Mouse (Mus musculus) heart, postnatal 14 days (tissue): ENCODE measurements around the gene Chn1. TPM values are rescaled to one million over a fixed set of nuclear protein-coding genes. Genes with fewer than 3 reads are reported as not detected.
"Not testable (repeated sequence)": the region's sequence is repeated elsewhere in the genome, so short reads cannot be mapped to it uniquely, and the experiment has no call there.

Experiments used
- DNase-seq, 2 experiments: peaks; one replicate each; pipeline ENCODE4 v3.0.0; 2021 to 2022
- intact Hi-C: fragments of 180-260 bp; cut with DNase I; formaldehyde crosslinking; loops from one replicate; pipeline ENCODE4 v1.15.1; 2025
- long read RNA-seq, 2 experiments: library from polyadenylated mRNA; stranded (forward); transcript quantifications; one replicate each; pipeline ENCODE4 v2.0.0; 2021
- total RNA-seq, 2 experiments: library from RNA; stranded (reverse); gene quantifications; 2 replicates each; pipeline ENCODE4 v1.2.3; 2021

The Chn1 gene
- total RNA-seq: 10 to 100 TPM; 45.6 to 53.6 TPM
- long read RNA-seq, experiment 1, full-length matches to known transcripts: 37 of 58 reads
- long read RNA-seq, experiment 1, partial matches to known transcripts: 1 of 58 reads
- long read RNA-seq, experiment 1, other reads (novel, unspliced or antisense): 20 of 58 reads
- long read RNA-seq, experiment 2, full-length matches to known transcripts: 40 of 62 reads
- long read RNA-seq, experiment 2, partial matches to known transcripts: 2 of 62 reads
- long read RNA-seq, experiment 2, other reads (novel, unspliced or antisense): 20 of 62 reads

DNA sequence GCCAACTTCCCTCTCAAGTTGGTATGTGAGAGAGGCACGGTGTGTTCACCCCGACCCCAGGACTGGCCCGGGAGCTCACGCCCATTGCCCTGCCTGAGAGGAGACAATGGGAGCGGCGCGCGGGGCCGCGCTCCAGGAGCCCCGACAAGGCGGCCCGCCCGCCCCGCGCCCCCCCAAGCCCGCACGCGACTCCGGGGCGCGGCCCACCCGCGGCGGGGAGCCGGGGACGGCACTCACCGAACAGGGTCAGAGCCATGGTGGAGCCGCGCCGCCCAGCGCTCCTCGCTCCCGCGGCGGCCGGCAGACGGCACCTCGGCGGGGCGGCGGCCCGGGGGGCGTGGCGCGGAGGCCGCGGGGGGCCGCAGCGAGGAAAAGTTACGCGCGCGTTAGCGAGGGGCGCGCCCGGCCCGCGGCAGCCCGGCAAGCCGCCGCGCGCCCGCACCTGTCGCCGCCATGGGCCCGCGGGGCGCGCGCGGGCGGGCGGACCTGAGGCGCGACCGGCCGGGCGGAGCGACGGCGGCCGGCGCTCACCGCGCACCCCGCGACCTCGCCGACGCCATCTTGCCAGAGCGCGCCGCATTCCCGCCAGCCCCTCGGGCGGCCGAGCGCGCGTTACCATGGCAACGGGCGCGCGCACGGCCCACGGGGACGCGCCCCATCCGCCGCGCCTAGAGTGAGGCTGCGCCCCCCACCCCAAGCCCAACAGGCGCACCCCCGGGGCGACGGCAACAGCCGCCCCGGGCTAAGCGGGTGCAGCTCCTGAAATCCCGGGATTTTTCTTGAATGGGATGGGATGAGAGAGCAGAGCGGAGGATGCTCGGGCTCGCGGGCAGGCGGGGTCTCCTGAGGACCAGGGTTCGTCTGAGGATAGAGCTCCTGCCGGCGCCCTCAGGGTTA is at the start of gene Chn1:
TSS of gene Chn1 (minus strand) at position 561 of the 897 bp plus-strand sequence.
- DNase-seq: peak; percentile 82 to 84
- intact Hi-C loops: no loop called here

DNA sequence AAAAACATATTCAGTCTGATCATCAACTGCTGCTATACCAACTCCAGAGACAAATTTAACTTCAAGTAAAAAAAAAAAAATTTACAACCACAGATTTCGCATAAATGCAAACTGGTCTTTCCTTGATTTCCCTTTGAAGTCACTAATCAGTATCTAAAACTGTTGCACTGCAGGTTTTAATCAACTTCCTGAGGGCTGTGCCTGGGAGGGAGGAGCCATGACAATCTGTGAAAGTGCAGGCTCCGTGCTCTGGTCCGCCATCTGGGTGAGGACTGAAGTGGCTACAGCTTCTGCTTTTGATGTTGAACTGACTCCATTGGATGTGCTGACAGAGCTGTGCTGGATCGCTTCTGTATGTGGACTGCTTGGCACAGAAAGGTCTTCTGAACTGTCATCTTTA is 43.6 kb upstream of the Chn1 start:
- intact Hi-C loops: no loop called here

DNA sequence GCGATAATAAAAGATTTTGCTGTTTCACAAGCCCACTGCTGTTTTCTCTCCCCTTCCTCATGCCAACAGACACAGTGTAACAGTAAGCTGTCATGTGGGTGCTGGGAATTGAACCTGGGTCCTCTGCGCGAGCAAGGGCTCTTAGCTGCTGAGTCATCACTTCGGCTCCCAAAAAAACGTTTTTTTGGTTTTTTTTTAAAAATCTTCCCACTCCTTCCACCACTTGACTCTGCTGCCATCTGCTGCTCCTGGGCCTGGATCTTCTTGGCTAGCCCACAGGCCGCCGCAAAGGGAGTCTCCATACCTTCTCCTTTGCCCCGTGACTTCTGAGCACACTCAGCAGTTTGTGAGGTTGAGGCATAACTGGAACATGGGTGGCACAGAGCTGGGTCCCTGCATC is 32.5 kb upstream of the Chn1 start:
- intact Hi-C loops: no loop called here

More for the DNA sequence above, 43.6 kb upstream of the Chn1 start:
- DNase-seq: no peak

DNA sequence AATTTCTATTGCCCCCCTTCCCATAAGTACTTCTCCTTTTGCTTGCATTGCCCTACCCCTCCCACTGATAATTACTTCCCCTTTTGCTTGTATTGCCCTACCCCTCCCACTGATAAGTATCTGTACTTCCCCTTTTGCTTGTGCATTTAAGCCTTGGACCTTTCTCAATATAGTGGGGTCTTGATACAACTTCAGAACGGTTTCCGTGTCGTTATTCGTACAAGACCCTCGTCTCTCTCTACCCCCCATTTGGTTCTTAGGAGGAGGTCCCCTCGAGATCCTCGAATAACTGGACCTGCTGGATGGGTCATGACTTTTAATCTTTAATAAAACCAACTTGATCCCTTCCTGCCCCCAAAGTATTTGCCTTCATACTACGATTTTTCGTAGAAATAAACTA is 25.0 kb upstream of the Chn1 start:
- intact Hi-C loops, DNase-seq: not testable (repeated sequence)

More for the DNA sequence above, 32.5 kb upstream of the Chn1 start:
- no peak for DNase-seq

DNA sequence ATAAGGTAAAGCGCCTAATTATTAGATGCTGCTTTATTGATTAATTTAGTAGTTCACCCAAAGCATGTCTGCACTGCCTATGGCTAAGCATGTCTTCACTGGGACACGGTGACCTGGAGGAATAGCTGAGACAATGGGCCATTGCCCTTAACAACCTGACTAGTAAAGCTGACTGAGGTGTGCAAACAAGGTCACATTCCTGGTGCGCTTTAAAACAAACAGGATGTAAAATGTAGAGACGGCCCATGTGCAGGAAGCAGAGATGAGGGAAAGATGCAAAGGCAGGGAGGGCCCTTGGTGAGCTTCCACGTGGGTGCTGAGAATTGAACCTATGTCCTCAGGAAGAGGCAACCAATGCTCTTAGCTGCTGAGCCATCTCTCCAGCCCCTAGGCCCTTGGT is 23.6 kb upstream of the Chn1 start:
- intact Hi-C loops: no loop called here
- no peak for DNase-seq

DNA sequence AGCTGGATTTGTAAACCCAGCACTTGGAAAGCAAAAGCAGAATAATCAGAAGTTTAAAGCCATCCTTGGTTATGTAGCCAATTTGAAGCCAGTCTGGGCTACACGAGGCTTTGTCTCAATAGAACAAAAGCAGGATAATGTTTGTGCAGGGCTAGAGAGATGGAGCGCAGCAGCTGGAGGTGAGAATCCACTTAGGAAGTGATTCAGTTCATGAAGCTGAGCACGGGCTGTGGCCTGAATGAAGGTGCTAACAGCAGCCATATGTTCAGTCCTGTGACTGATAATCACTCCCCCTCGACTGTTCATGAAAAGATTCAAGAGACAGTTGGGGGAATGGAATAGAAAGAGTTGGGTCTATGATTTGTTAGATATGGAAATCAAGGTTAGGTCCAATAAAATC is 23.0 kb upstream of the Chn1 start:
- intact Hi-C loops: no loop called here
- no peak for DNase-seq

DNA sequence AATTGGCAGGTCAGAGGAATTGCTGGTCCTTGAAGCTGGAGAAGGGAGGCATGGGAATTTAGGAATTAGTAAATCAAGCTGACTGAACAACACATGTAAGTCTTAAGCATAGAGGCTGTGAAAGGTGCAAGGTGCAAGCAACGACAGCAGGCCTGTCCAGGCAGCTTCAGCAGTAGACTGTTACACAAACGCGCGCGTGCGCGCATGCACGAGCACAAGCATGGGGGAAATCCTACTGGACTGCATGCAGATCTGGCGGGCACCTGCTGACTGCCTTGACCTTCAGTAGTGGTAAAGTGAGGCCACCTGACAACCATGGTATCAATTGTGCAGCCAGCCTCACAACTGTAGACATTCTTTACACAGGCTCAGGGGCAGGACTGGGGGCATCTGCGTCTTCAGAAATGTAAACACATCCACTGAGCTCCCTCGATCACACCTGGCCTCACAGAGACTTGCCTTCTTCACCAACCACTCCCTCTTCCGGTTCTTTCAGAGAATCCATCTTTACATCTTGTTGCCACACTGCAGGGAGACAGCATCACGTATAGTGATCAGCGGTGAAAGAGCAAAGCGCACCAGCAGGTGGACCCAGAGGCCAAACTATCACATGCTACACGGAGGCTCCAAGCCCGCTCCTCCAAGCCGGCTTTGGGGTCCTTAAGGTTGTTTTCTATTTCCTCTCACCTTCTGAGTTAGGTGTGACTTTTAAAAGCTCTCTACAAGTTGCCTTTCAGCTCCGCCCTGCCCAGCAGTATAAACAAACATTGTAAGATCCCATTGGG is 16.9 kb upstream of the Chn1 start:
- DNase-seq: peak; percentile 16 to 21
- intact Hi-C loops: no loop called here

DNA sequence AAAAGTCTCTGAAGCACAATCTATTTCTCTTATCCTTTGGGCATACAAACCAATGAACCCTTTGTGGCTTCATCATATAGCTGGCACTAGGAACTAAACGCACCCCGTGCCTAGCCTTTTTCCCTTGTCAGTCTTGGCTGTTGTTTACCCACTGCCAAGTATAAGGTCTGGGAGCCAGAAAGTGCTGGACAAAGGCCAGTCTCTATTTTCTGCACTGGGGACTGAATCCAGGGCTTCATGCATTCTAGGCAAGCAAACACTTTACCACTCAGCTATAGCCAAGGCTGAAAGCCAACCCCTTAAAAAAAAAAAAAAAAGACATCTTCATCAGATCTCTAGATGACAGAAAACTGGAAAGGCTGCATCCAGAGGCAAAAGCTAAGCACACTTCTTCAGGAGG is 15.2 kb upstream of the Chn1 start:
- DNase-seq: peak; percentile 23 to 62
- intact Hi-C loops: no loop called here

DNA sequence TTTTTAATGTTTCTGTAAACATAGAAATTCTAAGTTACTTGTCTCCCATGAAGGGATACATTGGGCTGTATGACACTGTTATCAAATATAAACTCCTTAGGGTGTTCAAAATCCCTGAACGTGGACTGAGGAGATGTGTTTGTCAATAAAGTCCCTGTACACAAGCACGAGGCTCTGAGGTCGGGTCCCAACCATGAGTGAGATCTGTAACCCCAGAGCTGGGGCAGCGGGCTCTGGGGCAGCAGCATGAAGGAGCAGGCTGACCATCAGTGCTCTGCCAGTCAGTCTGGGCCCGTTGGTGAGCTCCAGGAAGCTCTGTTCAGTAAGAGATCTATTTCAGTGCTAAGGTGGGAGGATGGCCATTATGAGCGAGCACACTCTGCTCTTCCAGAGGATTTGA is 13.2 kb upstream of the Chn1 start:
- intact Hi-C loops: no loop called here
- DNase-seq: no peak

DNA sequence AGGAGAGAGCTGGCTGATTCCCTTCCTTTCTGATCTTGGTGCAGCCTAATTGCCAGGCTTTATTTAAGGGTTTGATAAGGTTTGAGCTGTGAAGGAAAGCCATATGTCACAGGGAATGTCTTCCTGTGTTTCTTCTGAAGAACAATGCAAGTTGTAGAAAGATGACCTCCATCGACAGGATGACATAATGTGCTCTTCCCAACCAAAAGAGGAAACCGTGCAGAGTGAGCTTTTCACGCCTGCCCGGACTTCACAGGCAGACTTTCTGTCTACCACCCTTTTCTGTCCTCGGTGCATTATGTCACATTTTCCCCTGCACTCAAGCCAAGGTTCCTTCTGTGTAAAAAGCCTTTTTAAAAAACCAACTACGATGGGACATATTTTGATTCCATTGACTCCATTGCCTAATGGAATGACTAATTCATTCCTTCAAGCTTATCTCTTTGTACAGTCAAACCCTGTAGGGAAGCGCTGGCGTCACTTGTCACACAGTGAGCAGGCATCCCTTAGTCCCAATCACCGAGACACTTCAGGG is 7.3 kb upstream of the Chn1 start:
- intact Hi-C loops: no loop called here
- peak; percentile 11 to 32 for DNase-seq

DNA sequence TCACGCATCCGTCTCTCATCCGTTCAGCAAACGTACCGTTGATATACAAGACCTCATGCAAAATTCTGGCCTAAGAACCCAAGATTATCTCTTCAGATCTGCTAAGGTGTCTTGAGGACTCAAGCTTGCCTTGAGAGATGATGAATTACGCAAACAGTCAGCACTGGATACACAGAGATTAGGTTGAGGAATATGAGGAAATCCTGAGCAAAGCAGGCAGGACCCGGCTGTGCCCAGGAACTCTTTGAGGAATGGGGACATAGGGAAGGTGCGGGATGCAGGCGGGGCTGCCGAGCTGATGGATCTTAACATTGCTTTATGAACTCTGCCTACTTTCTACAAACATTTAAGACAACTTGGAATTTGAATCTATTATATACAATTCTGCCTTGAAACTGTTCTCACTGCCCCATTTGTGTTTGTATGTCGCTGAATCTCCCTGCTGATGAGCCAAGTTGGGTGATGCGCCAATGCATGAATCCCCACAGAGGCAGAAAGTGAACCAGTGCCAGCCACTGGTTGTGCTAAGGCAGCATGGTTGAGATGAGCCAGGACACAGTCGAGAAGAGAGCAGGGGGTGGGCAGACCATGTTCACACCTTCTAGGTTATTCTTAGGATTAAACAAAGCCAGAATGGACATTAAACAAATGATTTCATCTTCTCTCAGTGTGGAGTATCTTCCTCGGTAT is 5.3 kb upstream of the Chn1 start:
- DNase-seq: no peak
- intact Hi-C loops: no loop called here

DNA sequence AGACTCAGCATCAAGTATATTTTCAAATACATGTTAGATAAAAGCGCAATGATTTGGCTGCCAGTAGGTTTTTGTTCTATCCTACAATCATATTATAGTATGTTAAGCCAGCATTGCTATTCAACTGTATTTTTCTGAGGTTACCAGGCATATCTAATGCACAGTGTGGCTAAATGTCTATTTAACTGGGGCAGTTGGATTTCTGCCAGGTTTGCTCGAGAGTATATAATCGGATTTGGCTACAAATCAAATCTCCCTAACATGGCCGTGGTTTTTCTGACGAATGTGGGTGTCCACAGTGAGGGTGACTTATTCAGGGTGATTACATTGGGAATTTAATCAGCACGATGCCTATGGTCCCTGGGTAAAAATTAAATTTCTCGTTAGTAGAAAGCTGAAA is 4.7 kb upstream of the Chn1 start:
- DNase-seq: no peak
- intact Hi-C loops: no loop called here

DNA sequence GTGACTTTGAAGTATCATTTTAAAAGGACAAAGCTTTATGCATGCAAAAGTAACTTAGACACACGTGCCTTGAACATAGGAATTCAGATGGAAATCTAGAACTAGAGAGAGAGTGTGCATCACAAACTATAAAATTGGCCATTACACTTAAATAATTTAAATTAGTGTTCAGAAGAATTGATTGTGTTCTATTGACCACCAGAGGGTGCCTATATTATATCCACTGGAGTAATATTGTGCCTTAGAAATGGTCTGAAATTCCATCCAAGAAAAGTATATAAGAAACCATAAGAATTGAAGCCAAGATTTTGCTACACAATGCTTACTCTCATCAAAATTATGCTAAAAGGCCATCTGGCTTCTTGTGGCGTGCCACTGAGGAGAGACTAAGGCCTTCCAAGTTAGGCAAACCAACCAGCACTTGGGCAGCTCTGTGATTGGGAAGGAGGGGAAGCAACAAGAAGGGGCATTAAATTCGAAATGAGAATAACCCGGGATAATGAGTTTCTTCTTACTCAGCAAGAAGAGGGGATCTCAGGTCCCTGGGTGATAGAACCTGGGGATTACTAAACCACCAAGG is 4.0 kb upstream of the Chn1 start:
- no peak for DNase-seq
- intact Hi-C loops: no loop called here

DNA sequence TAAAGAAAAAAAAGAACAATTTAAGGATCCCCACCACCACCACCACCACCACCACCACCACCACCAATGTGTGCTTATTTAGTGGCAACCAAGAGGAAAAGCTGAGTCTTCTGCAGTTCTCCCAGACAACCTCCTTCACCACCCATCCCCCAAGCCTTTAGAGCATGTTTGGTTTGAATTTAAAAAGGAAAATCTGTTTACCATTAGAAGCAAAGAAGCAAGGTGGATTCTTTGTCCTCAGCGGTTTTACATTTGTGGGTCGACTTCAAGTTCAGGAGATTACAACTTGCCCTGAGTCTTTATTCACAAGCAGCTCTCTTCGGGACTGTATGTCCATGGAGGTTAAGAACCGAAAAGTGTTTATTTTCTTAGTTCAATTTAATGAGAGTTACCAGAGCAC is 1.8 kb upstream of the Chn1 start:
- intact Hi-C loops: no loop called here
- no peak for DNase-seq

DNA sequence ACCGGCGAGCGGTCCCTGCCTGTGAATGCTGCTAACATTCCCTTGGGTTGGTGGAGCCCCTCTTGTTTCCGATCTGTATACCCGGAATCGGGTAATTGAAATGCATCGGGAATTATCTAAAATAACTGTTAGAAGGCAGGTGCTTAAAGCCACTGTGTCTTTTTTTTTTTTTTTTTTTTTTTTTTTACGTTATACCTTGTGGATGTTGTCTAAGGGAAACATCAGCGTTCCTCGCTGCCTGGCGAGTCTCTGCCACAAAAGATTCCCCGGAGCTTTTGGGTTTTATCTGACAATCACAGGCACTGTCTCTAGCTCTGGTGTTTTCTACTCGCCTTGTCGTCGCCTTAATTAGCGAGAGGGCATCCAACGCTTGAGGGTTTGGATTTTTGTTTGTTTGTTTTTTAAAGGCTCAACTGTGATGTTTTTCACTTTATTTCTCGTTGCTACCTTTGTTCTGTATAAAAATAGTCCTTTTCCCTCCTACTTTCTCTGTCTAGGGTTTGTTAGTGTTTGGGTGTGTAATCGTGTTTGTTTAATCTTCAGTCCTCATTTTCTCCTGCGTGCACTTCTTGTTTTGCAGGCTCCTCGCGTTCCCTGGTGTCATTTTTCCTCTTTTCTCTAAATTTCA is 651 bp upstream of the Chn1 start:
- intact Hi-C loops: no loop called here

DNA sequence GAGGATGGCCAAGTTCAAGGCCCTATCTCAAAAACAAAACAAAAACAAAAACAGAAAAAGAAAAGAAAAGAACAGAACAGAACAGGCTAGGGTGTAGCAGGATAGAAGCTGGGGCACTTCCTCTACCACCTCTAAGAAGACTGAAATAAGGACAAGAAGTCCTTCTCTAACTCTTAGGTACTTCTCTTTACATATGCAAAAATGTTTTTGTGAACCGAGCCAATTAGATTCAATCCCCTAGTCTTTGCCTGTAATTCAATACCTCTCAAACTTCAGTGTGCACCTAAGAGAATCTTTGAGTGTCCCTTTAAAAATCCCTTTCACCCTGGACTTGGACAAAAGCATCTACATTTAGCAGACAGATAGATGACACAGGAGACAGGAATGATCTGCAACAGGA is 2.2 kb downstream of the Chn1 start:
- intact Hi-C loops: no loop called here
- no peak for DNase-seq

More for the DNA sequence above, 651 bp upstream of the Chn1 start:
- peak in 1 of 2 experiments; percentile 9 for DNase-seq

DNA sequence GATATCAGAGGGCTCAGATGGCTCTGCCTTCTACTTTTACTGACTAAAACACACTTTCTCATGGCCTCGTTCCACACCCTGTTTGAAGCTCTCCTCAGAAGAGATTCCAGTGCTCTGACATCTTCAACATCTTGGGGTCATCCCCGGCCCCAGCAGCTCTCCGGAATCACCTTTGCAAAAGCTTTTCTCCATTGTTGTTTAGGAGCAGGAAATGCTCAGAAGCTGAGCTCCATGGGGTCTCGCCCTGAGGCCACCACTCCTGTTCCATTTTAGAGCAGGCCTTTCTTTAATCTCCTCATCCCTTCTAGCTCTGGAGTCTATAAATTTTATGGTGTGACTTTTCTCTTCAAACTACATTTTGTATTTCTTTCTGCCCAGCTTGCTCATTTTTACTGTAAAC is 6.5 kb downstream of the Chn1 start:
- intact Hi-C loops: no loop called here
- DNase-seq: no peak

DNA sequence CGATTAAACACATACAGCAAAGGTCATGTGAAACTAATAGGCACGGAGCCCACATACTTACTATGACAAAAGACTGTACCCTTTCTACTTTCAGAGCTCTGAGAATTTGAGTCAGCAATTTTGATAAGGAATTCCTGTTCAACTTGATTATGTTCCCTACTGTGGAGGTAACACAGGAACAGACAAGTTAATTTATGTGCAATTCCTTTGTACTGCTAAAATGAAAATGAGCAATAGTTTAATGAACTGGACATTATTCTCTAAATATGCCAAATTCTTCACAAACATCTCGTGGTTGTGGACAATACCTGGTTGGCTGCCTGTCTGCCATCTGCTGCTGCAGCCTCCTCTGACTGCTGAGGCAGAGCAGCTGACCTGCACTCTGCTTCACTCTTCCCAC is 11.6 kb downstream of the Chn1 start:
- DNase-seq: no peak
- intact Hi-C loops: no loop called here

DNA sequence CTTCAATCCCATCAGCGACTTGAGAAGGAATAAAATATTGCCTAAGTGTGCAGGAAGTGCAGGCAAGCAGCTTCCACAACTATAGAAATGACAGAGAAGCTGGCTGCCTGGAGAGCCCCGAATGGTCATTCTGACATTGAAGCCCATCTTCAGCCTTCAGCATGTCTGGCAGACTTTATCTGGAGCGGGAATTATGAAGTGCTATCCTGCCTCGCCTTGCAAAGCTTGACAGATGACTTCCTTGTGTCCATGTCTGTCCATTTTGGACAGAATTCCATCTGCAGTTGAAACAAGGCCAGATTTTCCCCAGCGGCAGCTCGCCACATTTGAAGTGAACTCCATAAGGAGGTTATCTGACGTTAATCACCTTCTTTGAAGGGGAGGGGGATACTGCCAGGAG is 15.2 kb downstream of the Chn1 start:
- no peak for DNase-seq
- intact Hi-C loops: no loop called here
